Mouse (Mus musculus) forebrain, embryonic 16.5 days (tissue): ENCODE data around the gene Fam214a. TPM values are rescaled to one million over a fixed set of nuclear protein-coding genes. Genes with fewer than 3 reads are reported as not detected.
A peak's percentile ranks its signal among the peaks of the same experiment; 100 is the strongest.

Experiments
- ATAC-seq: fragments of 200-750 bp; cut with Nextera tagmentation; 2 replicates; pipeline ENCODE4 v1.8.0; 2017; ENCODE audit warnings: mild to moderate bottlenecking, moderate library complexity
- H3K27ac ChIP-seq: fragments of 300-500 bp; sonication (generic); 2 replicates; pipeline ENCODE4 v1.5.1; 2014; ENCODE audit warnings: low read length, control low read depth
- H3K27me3 ChIP-seq: fragments of 300-500 bp; sonication (generic); replicated peaks from 2 replicates; pipeline ENCODE4 v1.6.1; 2014; ENCODE audit warnings: low read length; ENCODE audit not compliant: control insufficient read depth, insufficient read depth
- H3K36me3 ChIP-seq: fragments of 300-500 bp; sonication (generic); 2 replicates; pipeline ENCODE4 v1.6.1; 2014; ENCODE audit not compliant: control insufficient read depth, insufficient read depth
- H3K4me1 ChIP-seq: fragments of 300-500 bp; sonication (generic); replicated peaks from 2 replicates; pipeline ENCODE4 v1.6.1; 2014; ENCODE audit warnings: low read length; ENCODE audit not compliant: control insufficient read depth, insufficient read depth
- H3K4me2 ChIP-seq: fragments of 300-500 bp; sonication (generic); 2 replicates; pipeline ENCODE4 v1.6.1; 2014; ENCODE audit warnings: mild to moderate bottlenecking, low read length, control low read depth
- H3K4me3 ChIP-seq: fragments of 300-500 bp; sonication (generic); replicated peaks from 2 replicates; pipeline ENCODE4 v1.5.1; 2014; ENCODE audit warnings: mild to moderate bottlenecking, low read length, control low read depth
- H3K9ac ChIP-seq: fragments of 300-500 bp; sonication (generic); replicated peaks from 2 replicates; pipeline ENCODE4 v1.6.1; 2014; ENCODE audit warnings: low read depth, low read length, control low read depth
- H3K9me3 ChIP-seq: fragments of 300-500 bp; sonication (generic); 2 replicates; pipeline ENCODE4 v1.6.1; 2016; ENCODE audit warnings: low read length; ENCODE audit not compliant: control insufficient read depth
- WGBS: fragments of 180-500 bp; shearing (Covaris S2); extraction: QIAGEN DNeasy Blood & Tissue Kit; methylation state at CpG from one replicate; pipeline ENCODE4 v1.1.7; 2014; 5-methylcytosine and 5-hydroxymethylcytosine counted together
- polyA plus RNA-seq: library from polyadenylated mRNA; unstranded; fragments of >200 nt; fragmentation: Nextera tagmentation; extraction: Ambion mirVana; gene quantifications from 2 replicates; pipeline ENCODE4 v1.2.1, GENCODE M21; 2015

Fam214a gene
- polyA plus RNA-seq, 1 experiment from 2014 or later: 30.1 TPM

- H3K4me1 ChIP-seq: no peaks in the 10 kb centered on the region
- H3K4me3 ChIP-seq: no peak overlapping the region
- no peak for ATAC-seq
- H3K36me3 ChIP-seq: no peaks in the 10 kb centered on the region
- H3K4me2 ChIP-seq: no peak overlapping the region
- H3K9ac ChIP-seq: no peak overlapping the region
- no peaks in the 10 kb centered on the region for H3K27me3 ChIP-seq
- no peaks in the 10 kb centered on the region for H3K9me3 ChIP-seq
- WGBS: 87% methylated on average over 12 of the region's 12 CpGs
- H3K27ac ChIP-seq: no peak overlapping the region
Measured at GRCm38 (mm10) chr9:74938670-74939534, 13.8 kb upstream of the Fam214a start.

GRCm38 (mm10) chr9:74946713-74947402, 5.8 kb upstream of the Fam214a start:
- H3K4me2 ChIP-seq: no peak overlapping the region
- H3K4me3 ChIP-seq: no peak overlapping the region
- no peaks in the 10 kb centered on the region for H3K36me3 ChIP-seq
- H3K9me3 ChIP-seq: no peaks in the 10 kb centered on the region
- no peaks in the 10 kb centered on the region for H3K27me3 ChIP-seq
- H3K27ac ChIP-seq: no peak overlapping the region
- WGBS: 92% methylated on average over 8 of the region's 8 CpGs
- no peak overlapping the region for H3K9ac ChIP-seq
- no peak for ATAC-seq
- H3K4me1 ChIP-seq: no peaks in the 10 kb centered on the region

DNA sequence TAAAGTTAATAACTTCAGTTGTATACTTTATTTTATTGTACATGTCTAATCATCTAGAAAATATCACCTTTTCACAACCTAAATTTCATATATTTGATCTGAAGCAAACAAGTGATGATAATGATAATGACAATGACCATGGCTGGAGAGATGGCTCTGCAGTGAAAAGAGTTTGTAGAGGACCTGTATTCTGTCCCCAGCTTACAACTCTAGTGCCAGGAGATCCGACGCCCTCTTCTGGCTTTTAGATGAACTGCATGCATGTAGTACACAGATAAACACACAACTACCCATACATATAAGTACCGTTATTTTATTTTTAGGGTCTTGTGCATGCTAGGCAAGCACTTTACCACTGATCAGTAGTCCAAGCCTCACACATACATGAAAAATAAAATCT, 1.2 kb upstream of the Fam214a start:
- Histone ChIP-seq H3K27me3 (no peaks in the 10 kb centered on the region), H3K9ac (no peak overlapping the region), H3K36me3 (0 out of 2 replicates have a peak, but pooled peaks cover 2% of the 10 kb centered on the region), H3K9me3 (no peaks in the 10 kb centered on the region), H3K4me3 (no peak overlapping the region), H3K4me1 (peaks cover 16% of the 10 kb centered on the region), H3K27ac (no peak overlapping the region), H3K4me2 (no peak overlapping the region)
- no peak for ATAC-seq
- WGBS: 38% methylated on average over 3 of the region's 3 CpGs

DNA sequence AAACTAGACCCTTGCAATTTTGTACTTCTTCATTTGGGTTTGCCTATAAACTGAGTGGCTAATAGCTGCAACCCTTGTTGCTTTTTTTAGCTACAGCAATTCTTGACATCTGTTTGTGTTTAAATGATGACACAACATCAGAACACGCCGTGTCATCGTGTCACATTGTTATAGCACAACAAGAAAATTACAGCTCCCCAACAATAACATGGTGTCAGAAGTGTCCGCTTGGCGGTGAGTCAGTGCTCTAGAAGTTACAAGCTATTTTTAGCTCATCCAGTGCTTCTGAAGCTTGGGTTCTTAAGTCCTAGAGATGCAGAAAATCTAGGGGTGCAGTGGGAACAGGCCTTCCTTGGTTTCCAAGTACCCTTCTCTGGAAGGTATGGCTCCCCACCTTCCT, 578 bp upstream of the Fam214a start:
- Histone ChIP-seq H3K4me2 (peak overlapping the region; percentile 72), H3K4me1 (peaks cover 16% of the 10 kb centered on the region), H3K9me3 (no peaks in the 10 kb centered on the region), H3K27me3 (no peaks in the 10 kb centered on the region), H3K36me3 (0 out of 2 replicates have a peak, but pooled peaks cover 2% of the 10 kb centered on the region), H3K9ac (no peak overlapping the region), H3K4me3 (peak overlapping the region; percentile 84), H3K27ac (peak overlapping the region; percentile 93)
- ATAC-seq: no peak
- 54% methylated on average over 5 of the region's 5 CpGs for WGBS

DNA sequence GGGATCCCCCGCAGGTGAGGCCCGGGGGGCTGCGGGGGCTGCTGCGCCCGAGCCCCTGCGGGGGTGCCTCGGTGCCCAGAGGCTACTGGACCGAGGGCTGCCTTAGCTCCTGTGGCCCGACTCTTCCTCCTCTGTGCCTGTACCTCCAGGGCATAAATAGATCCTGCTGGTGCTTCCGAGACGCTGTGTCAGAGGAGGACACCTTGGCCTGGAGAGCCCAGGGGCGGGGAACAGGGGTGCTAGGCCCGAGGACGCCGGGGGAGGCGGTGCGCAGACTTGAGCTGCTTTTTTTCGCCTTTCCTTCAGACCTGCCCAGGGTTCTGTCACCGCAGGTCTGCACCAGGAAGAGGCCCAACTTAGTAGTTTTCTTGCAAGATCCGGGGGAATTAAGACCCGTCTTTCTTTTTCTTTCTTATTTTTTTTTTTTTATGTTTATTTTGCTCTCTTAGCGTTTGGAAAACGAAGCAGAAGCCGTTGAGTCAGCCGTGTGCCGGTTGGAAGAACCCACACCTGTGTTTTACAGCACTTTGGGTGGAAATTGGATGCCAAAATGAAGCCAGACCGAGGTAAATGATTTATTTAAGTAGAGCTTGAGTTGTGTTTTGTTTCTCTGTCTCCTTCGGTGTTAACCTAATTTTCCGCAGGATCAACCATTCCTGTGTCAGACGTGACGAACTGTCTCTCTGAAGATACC, 728 bp downstream of the Fam214a start:
- H3K9ac ChIP-seq: peak overlapping the region; percentile 93
- H3K36me3 ChIP-seq: 0 out of 2 replicates have a peak, but pooled peaks cover 2% of the 10 kb centered on the region
- H3K4me2 ChIP-seq: peak overlapping the region; percentile 72
- H3K9me3 ChIP-seq: no peaks in the 10 kb centered on the region
- 6% methylated on average over 31 of the region's 31 CpGs for WGBS
- H3K4me3 ChIP-seq: peak overlapping the region; percentile 84
- peak overlapping the region; percentile 93 for H3K27ac ChIP-seq
- ATAC-seq: peak; percentile 51; the same call in 1 of the 2 replicates
- H3K27me3 ChIP-seq: no peaks in the 10 kb centered on the region
- peaks cover 16% of the 10 kb centered on the region for H3K4me1 ChIP-seq

- no peak overlapping the region for H3K9ac ChIP-seq
- no peaks in the 10 kb centered on the region for H3K27me3 ChIP-seq
- peaks cover 16% of the 10 kb centered on the region for H3K4me1 ChIP-seq
- H3K9me3 ChIP-seq: no peaks in the 10 kb centered on the region
- peak overlapping the region; percentile 84 for H3K4me3 ChIP-seq
- peak overlapping the region; percentile 72 for H3K4me2 ChIP-seq
- WGBS: 54% methylated on average over 2 of the region's 2 CpGs
- H3K36me3 ChIP-seq: 0 out of 2 replicates have a peak, but pooled peaks cover 2% of the 10 kb centered on the region
- ATAC-seq: no peak
- no peak overlapping the region for H3K27ac ChIP-seq
Measured at GRCm38 (mm10) chr9:74953959-74954279, 1.2 kb downstream of the Fam214a start.

DNA sequence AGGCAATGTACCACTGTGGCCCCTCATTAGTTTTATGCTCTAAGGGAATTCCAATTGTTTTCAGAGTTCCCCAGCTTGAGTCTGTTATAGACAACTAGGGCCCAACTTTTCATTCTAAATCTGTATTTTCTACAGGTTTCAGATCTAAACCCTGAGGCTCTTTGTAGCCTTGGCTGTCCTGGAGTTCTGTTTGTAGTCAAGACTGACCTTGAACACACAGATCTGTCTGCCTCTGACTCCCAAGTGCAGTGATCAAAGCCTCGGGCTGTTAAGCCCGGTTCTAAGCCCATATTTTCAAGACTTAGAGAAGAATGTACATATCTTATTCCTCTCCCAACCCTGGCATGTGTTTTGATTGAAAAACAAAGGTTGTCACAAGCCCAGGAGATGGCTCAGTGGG, 1.7 kb downstream of the Fam214a start:
- H3K9me3 ChIP-seq: no peaks in the 10 kb centered on the region
- 0 out of 2 replicates have a peak, but pooled peaks cover 2% of the 10 kb centered on the region for H3K36me3 ChIP-seq
- WGBS: 83% methylated on average over 2 of the region's 2 CpGs
- peaks cover 16% of the 10 kb centered on the region for H3K4me1 ChIP-seq
- no peak overlapping the region for H3K9ac ChIP-seq
- no peak for ATAC-seq
- H3K27me3 ChIP-seq: no peaks in the 10 kb centered on the region
- no peak overlapping the region for H3K4me3 ChIP-seq
- no peak overlapping the region for H3K4me2 ChIP-seq
- H3K27ac ChIP-seq: no peak overlapping the region

GRCm38 (mm10) chr9:74960630-74961029, 7.9 kb downstream of the Fam214a start:
- no peaks in the 10 kb centered on the region for H3K27me3 ChIP-seq
- H3K4me2 ChIP-seq: no peak overlapping the region
- H3K4me1 ChIP-seq: peaks cover 12% of the 10 kb centered on the region
- peak overlapping the region; percentile 22; the same call in 1 of the 2 replicates for H3K9ac ChIP-seq
- 17% methylated on average over 6 of the region's 6 CpGs for WGBS
- no peak overlapping the region for H3K4me3 ChIP-seq
- H3K36me3 ChIP-seq: 0 out of 2 replicates have a peak, but pooled peaks cover 2% of the 10 kb centered on the region
- H3K27ac ChIP-seq: no peak overlapping the region
- no peaks in the 10 kb centered on the region for H3K9me3 ChIP-seq
- ATAC-seq: peak; percentile 33; the same call in 1 of the 2 replicates

DNA sequence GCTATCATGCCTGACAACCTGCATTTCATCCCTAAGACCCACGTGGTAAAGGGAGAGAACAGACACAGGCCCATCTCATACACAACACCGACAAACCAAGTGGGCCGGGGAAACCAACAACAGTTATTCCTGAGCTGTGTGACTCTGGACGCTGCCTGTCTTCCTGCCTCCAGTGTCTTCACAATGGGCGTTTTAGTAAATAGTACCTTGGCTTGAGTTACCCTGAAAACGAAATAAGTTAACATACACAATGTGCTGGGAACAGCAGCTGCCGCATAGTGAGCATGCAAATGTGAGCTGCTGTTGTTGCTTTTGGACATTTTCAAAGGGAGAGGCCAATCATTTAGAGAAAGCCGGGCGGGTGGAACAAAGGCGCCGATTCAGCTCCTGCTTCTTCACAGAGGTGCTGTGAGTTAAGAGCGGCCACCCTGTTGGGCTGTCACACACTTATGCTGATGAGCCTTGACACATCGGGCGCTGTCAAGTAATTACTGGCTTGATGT, 8.4 kb downstream of the Fam214a start:
- peak; percentile 72 for ATAC-seq
- 0 out of 2 replicates have a peak, but pooled peaks cover under 1% of the 10 kb centered on the region for H3K36me3 ChIP-seq
- peak overlapping the region; percentile 29 for H3K4me2 ChIP-seq
- 2% methylated on average over 14 of the region's 14 CpGs for WGBS
- peak overlapping the region; percentile 12 for H3K9ac ChIP-seq
- H3K27me3 ChIP-seq: no peaks in the 10 kb centered on the region
- H3K4me1 ChIP-seq: peaks cover 12% of the 10 kb centered on the region
- no peaks in the 10 kb centered on the region for H3K9me3 ChIP-seq
- H3K27ac ChIP-seq: peak overlapping the region; percentile 39; the same call in 1 of the 2 replicates
- no peak overlapping the region for H3K4me3 ChIP-seq
